Mouse (Mus musculus) spleen, postnatal 4 days (tissue): ENCODE measurements around the gene Serpinb6a.
A peak's percentile ranks its signal among the peaks of the same experiment; 100 is the strongest.

Experiments used
- DNase-seq, 2 experiments: peaks; one replicate each; pipeline ENCODE4 v3.0.0; 2022; ENCODE audit warnings: low spot score in 2 of 2

Gene Serpinb6a

GRCm38 (mm10) chr13:34002058-34003006, at the start of gene Serpinb6a, which contains the start of gene Ripk1:
Serpinb6a (minus strand) TSS chr13:34002794.
Ripk1 (plus strand) TSS chr13:34002363.
- DNase-seq: peak; percentile 91 to 95

- DNase-seq: no peak
Measured at GRCm38 (mm10) chr13:34051692-34052091, 49.1 kb upstream of the Serpinb6a start.

GRCm38 (mm10) chr13:34050479-34050878, 47.9 kb upstream of the Serpinb6a start:
- no peak for DNase-seq

GRCm38 (mm10) chr13:34047526-34047925, 44.9 kb upstream of the Serpinb6a start:
- DNase-seq: no peak

GRCm38 (mm10) chr13:34046421-34047012, 43.9 kb upstream of the Serpinb6a start:
- peak; percentile 65 to 77 for DNase-seq

- no peak for DNase-seq
Measured at GRCm38 (mm10) chr13:34045511-34046249, 43.1 kb upstream of the Serpinb6a start.

GRCm38 (mm10) chr13:34043716-34044393, 41.3 kb upstream of the Serpinb6a start:
- DNase-seq: no peak

- DNase-seq: no peak
Measured at GRCm38 (mm10) chr13:34040091-34040490, 37.5 kb upstream of the Serpinb6a start.

GRCm38 (mm10) chr13:34038901-34039341, 36.3 kb upstream of the Serpinb6a start:
- no peak for DNase-seq

GRCm38 (mm10) chr13:34038056-34038432, 35.5 kb upstream of the Serpinb6a start:
- DNase-seq: no peak

- peak; percentile 87 to 96 for DNase-seq
Measured at GRCm38 (mm10) chr13:34037172-34038055, 34.8 kb upstream of the Serpinb6a start, which contains the start of gene Bphl. Bphl (plus strand) TSS chr13:34037597.

- no peak for DNase-seq
Measured at GRCm38 (mm10) chr13:34036726-34037125, 34.1 kb upstream of the Serpinb6a start.

GRCm38 (mm10) chr13:34035424-34035823, 32.8 kb upstream of the Serpinb6a start:
- DNase-seq: no peak

GRCm38 (mm10) chr13:34032041-34032440, 29.4 kb upstream of the Serpinb6a start:
- DNase-seq: no peak

- no peak for DNase-seq
Measured at GRCm38 (mm10) chr13:34021998-34022397, 19.4 kb upstream of the Serpinb6a start.

- DNase-seq: no peak
Measured at GRCm38 (mm10) chr13:34018521-34018920, 15.9 kb upstream of the Serpinb6a start.

GRCm38 (mm10) chr13:34016927-34017569, 14.5 kb upstream of the Serpinb6a start:
- DNase-seq: no peak

- no peak for DNase-seq
Measured at GRCm38 (mm10) chr13:34007234-34007633, 4.6 kb upstream of the Serpinb6a start.

GRCm38 (mm10) chr13:34003058-34003457, 464 bp upstream of the Serpinb6a start:
- DNase-seq: no peak

- peak; percentile 55 to 77 for DNase-seq
Measured at GRCm38 (mm10) chr13:33995197-33995596, 7.4 kb downstream of the Serpinb6a start.
